Mouse (Mus musculus) testis, adult 2 months (tissue): ENCODE data around the gene Ubb. TPM values are rescaled to one million over a fixed set of nuclear protein-coding genes. Genes with fewer than 3 reads are reported as not detected.

Experiments used
- H3K27ac ChIP-seq: fragments of 200-500 bp; 2 replicates; pipeline ENCODE4 v1.5.1; 2012; ENCODE audit warnings: low read depth, low read length; ENCODE audit not compliant: control insufficient read depth, insufficient read depth
- H3K27me3 ChIP-seq: fragments of 200-500 bp; 2 replicates; pipeline ENCODE4 v1.6.1; 2012; ENCODE audit warnings: mild to moderate bottlenecking, low read length, moderate library complexity; ENCODE audit not compliant: control insufficient read depth, insufficient read depth
- H3K36me3 ChIP-seq: fragments of 200-500 bp; 2 replicates; pipeline ENCODE4 v1.6.1; 2012; ENCODE audit warnings: mild to moderate bottlenecking, low read length; ENCODE audit not compliant: control insufficient read depth, insufficient read depth
- H3K4me1 ChIP-seq: fragments of 200-500 bp; 2 replicates; pipeline ENCODE4 v1.6.1; 2012; ENCODE audit warnings: low read length; ENCODE audit not compliant: control insufficient read depth, insufficient read depth
- H3K4me3 ChIP-seq: fragments of 200-500 bp; 2 replicates; pipeline ENCODE4 v1.5.1; 2012; ENCODE audit warnings: low read depth, mild to moderate bottlenecking, low read length, moderate library complexity, mixed read lengths; ENCODE audit not compliant: control insufficient read depth
- CTCF ChIP-seq: fragments of 200-500 bp; IDR thresholded peaks from 2 replicates; pipeline ENCODE4 v1.5.1; 2012; ENCODE audit warnings: low read depth, mild to moderate bottlenecking, inconsistent platforms, low read length, moderate library complexity; ENCODE audit not compliant: control insufficient read depth, insufficient read depth, insufficient replicate concordance
- POLR2A ChIP-seq: fragments of 200-500 bp; IDR thresholded peaks from 2 replicates; pipeline ENCODE4 v1.6.1; 2012; ENCODE audit warnings: low read depth, mild to moderate bottlenecking, inconsistent platforms, low read length, moderate library complexity; ENCODE audit not compliant: control insufficient read depth
- polyA plus RNA-seq: library from polyadenylated mRNA; depleted of rRNA; stranded (reverse); fragments of >200 nt; gene quantifications from 2 replicates; pipeline ENCODE4 v1.2.3, GENCODE M21; 2012

The Ubb gene
- polyA plus RNA-seq, 1 experiment = 5,144 TPM

GRCm38 (mm10) chr11:62575659-62576438 lies 24.9 kb downstream of the Ubb start:
- TF ChIP-seq POLR2A (no peak), CTCF (no peak)
- Histone ChIP-seq H3K4me1 (peaks cover 14% of the 10 kb centered on the region), H3K4me3 (peak overlapping the region; percentile 77), H3K36me3 (no peaks in the 10 kb centered on the region), H3K27ac (no peak overlapping the region), H3K27me3 (no peaks in the 10 kb centered on the region)

- TF ChIP-seq CTCF (no peak), POLR2A (no peak)
- Histone ChIP-seq H3K27me3 (no peaks in the 10 kb centered on the region), H3K36me3 (no peaks in the 10 kb centered on the region), H3K27ac (no peak overlapping the region), H3K4me3 (peak overlapping the region; percentile 27), H3K4me1 (peaks cover 14% of the 10 kb centered on the region)
Observed at GRCm38 (mm10) chr11:62576530-62577152, 25.7 kb downstream of the Ubb start.

GRCm38 (mm10) chr11:62583031-62583430 lies 32.1 kb downstream of the Ubb start:
- no peak for TF ChIP-seq POLR2A
- TF ChIP-seq CTCF = no peak
- no peak overlapping the region for H3K27ac ChIP-seq
- H3K4me1 ChIP-seq = no peaks in the 10 kb centered on the region
- no peaks in the 10 kb centered on the region for H3K27me3 ChIP-seq
- no peak overlapping the region for H3K4me3 ChIP-seq
- H3K36me3 ChIP-seq = no peaks in the 10 kb centered on the region

GRCm38 (mm10) chr11:62584671-62585206 lies 33.8 kb downstream of the Ubb start:
- no peaks in the 10 kb centered on the region for H3K27me3 ChIP-seq
- H3K4me3 ChIP-seq = no peak overlapping the region
- TF ChIP-seq POLR2A = no peak
- no peak for TF ChIP-seq CTCF
- H3K4me1 ChIP-seq = no peaks in the 10 kb centered on the region
- H3K36me3 ChIP-seq = no peaks in the 10 kb centered on the region
- no peak overlapping the region for H3K27ac ChIP-seq

- Histone ChIP-seq H3K4me3 (no peak overlapping the region), H3K36me3 (no peaks in the 10 kb centered on the region), H3K4me1 (no peaks in the 10 kb centered on the region), H3K27me3 (no peaks in the 10 kb centered on the region), H3K27ac (no peak overlapping the region)
- TF ChIP-seq CTCF = no peak
- TF ChIP-seq POLR2A = no peak
Observed at GRCm38 (mm10) chr11:62587034-62587433, 36.1 kb downstream of the Ubb start.

- Histone ChIP-seq H3K36me3 (no peaks in the 10 kb centered on the region), H3K27ac (no peak overlapping the region), H3K4me1 (no peaks in the 10 kb centered on the region), H3K4me3 (no peak overlapping the region), H3K27me3 (no peaks in the 10 kb centered on the region)
- no peak for TF ChIP-seq POLR2A
- no peak for TF ChIP-seq CTCF
Observed at GRCm38 (mm10) chr11:62589391-62589790, 38.4 kb downstream of the Ubb start.

- Histone ChIP-seq H3K4me1 (no peaks in the 10 kb centered on the region), H3K27ac (no peak overlapping the region), H3K27me3 (no peaks in the 10 kb centered on the region), H3K36me3 (no peaks in the 10 kb centered on the region), H3K4me3 (no peak overlapping the region)
- no peak for TF ChIP-seq CTCF
- TF ChIP-seq POLR2A = no peak
Observed at GRCm38 (mm10) chr11:62591026-62591425, 40.1 kb downstream of the Ubb start.
